10 mouse cellular contexts compared by ENCODE assay signal in the genomic region with DNA sequence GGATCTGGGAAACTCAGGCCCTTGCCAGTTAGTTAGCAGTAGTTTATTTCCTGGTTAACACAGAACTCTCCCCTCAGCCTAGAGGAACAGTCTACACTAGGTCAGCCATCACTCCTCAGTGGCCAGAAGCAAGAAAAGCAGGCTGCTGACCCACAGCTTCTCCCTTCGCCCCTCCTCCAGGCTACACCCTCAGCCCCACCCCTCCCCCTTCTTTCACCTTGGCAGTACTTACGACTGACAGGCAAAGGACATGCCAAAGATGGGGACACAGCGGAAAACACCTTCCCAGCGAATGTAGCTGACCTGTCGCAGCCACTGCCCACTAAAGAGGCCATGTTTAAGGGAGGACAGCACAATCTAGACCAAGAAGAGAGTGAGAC. TPM values are rescaled to one million over a fixed set of nuclear protein-coding genes. Genes with fewer than 3 reads are reported as not detected.
DNase-seq lines count a peak whose midpoint lies in the region; ATAC-seq and TF ChIP-seq lines count a peak whose summit lies in the region.
"Had no signal": no experiment of that assay in that cellular context is flagged by ENCODE, and none has a peak within 500 bp of the region (broad histone marks: within the 10 kb centered on the region; RNA-seq: fewer than 3 reads in every experiment).

No protein-coding gene starts in this region.

- no peak overlapping the region for H3K4me3 ChIP-seq in intestine, embryonic 15.5 days (replicated peaks)
- no peak overlapping the region for H3K4me3 ChIP-seq in intestine, postnatal 0 days (ENCODE audit: low read depth, low read length)
- no peak overlapping the region for H3K4me3 ChIP-seq in heart, embryonic 15.5 days
- H3K4me3 ChIP-seq in lung, postnatal 0 days (ENCODE audit: low read depth, low read length), result no peak overlapping the region

- H3K4me2 ChIP-seq in intestine, embryonic 15.5 days (replicated peaks), result no peak overlapping the region
- H3K4me2 ChIP-seq in intestine, postnatal 0 days (replicated peaks; ENCODE audit: low read depth), result no peak overlapping the region
- H3K4me2 ChIP-seq in heart, embryonic 15.5 days, result peak overlapping the region; percentile 42
- no peak overlapping the region for H3K4me2 ChIP-seq in lung, postnatal 0 days (replicated peaks; ENCODE audit: low read depth, low read length)

- peak; percentile 30; the same call in 1 of the 2 replicates for ATAC-seq in intestine, embryonic 15.5 days
- no peak for ATAC-seq in intestine, postnatal 0 days
- ATAC-seq in erythroblast, adult 5-6 weeks (replicated peaks; ENCODE audit: low FRiP score, poor library complexity, severe bottlenecking), result 0 out of 2 replicates have a peak, but pooled peaks have one; percentile 38
- peak; percentile 20 for ATAC-seq in heart, embryonic 15.5 days (replicated peaks; ENCODE audit: insufficient number of reproducible peaks, insufficient read depth, low FRiP score, low read depth)
- peak; percentile 34 for ATAC-seq in lung, postnatal 0 days

- WGBS in intestine, embryonic 15.5 days, result 41% methylated on average over 5 of the region's 5 CpGs
- 31% methylated on average over 5 of the region's 5 CpGs for WGBS in intestine, postnatal 0 days
- WGBS in heart, embryonic 15.5 days, result 34% methylated on average over 5 of the region's 5 CpGs
- WGBS in lung, postnatal 0 days, result 40% methylated on average over 5 of the region's 5 CpGs

- H3K9me3 ChIP-seq in intestine, embryonic 15.5 days, result no peaks in the 10 kb centered on the region
- no peaks in the 10 kb centered on the region for H3K9me3 ChIP-seq in intestine, postnatal 0 days (ENCODE audit: control insufficient read depth)
- H3K9me3 ChIP-seq in heart, embryonic 15.5 days (replicated peaks), result no peaks in the 10 kb centered on the region
- H3K9me3 ChIP-seq in lung, postnatal 0 days (ENCODE audit: low read length), result no peaks in the 10 kb centered on the region

- no peak for TF ChIP-seq CTCF in intestine, postnatal 0 days (IDR thresholded peaks at IDR 0.05; ENCODE audit: low read depth)
- TF ChIP-seq CTCF in lung, postnatal 0 days (IDR thresholded peaks at IDR 0.05), result no peak

- H3K27ac ChIP-seq in intestine, embryonic 15.5 days, result peak overlapping the region; percentile 58; the same call in 1 of the 2 replicates
- no peak overlapping the region for H3K27ac ChIP-seq in intestine, postnatal 0 days (ENCODE audit: low read depth, low read length)
- H3K27ac ChIP-seq in heart, embryonic 15.5 days, result peak overlapping the region; percentile 86
- peak overlapping the region; percentile 78 for H3K27ac ChIP-seq in lung, postnatal 0 days (ENCODE audit: low read length)

- no peaks in the 10 kb centered on the region for H3K27me3 ChIP-seq in intestine, embryonic 15.5 days (replicated peaks)
- H3K27me3 ChIP-seq in intestine, postnatal 0 days (replicated peaks; ENCODE audit: control insufficient read depth, insufficient read depth, low read length), result no peaks in the 10 kb centered on the region
- no peaks in the 10 kb centered on the region for H3K27me3 ChIP-seq in heart, embryonic 15.5 days
- no peaks in the 10 kb centered on the region for H3K27me3 ChIP-seq in lung, postnatal 0 days (replicated peaks; ENCODE audit: insufficient read depth, low read length)

- TF ChIP-seq EP300 in lung, postnatal 0 days (IDR thresholded peaks at IDR 0.05), result no peak

- peaks cover 32% of the 10 kb centered on the region for H3K4me1 ChIP-seq in intestine, embryonic 15.5 days (replicated peaks)
- H3K4me1 ChIP-seq in intestine, postnatal 0 days (replicated peaks; ENCODE audit: control insufficient read depth, insufficient read depth, low read length), result 0 out of 2 replicates have a peak, but pooled peaks cover 6% of the 10 kb centered on the region
- H3K4me1 ChIP-seq in heart, embryonic 15.5 days (replicated peaks), result peaks cover 73% of the 10 kb centered on the region
- no peaks in the 10 kb centered on the region; the same call in 1 of the 2 replicates for H3K4me1 ChIP-seq in lung, postnatal 0 days (ENCODE audit: insufficient read depth, low read depth, low read length)

- 0 out of 2 replicates have a peak, but pooled peaks cover 5% of the 10 kb centered on the region for H3K36me3 ChIP-seq in intestine, embryonic 15.5 days
- peaks cover 59% of the 10 kb centered on the region for H3K36me3 ChIP-seq in intestine, postnatal 0 days (ENCODE audit: control insufficient read depth, insufficient read depth)
- H3K36me3 ChIP-seq in heart, embryonic 15.5 days, result peaks cover 12% of the 10 kb centered on the region; the same call in 1 of the 2 replicates
- 0 out of 2 replicates have a peak, but pooled peaks cover 5% of the 10 kb centered on the region for H3K36me3 ChIP-seq in lung, postnatal 0 days (ENCODE audit: insufficient read depth, low read length)

- no peak overlapping the region for H3K9ac ChIP-seq in intestine, embryonic 15.5 days
- H3K9ac ChIP-seq in intestine, postnatal 0 days (ENCODE audit: low read depth, low read length), result no peak overlapping the region
- no peak overlapping the region for H3K9ac ChIP-seq in heart, embryonic 15.5 days
- no peak overlapping the region for H3K9ac ChIP-seq in lung, postnatal 0 days (replicated peaks; ENCODE audit: low read depth)

- DNase-seq in lung, postnatal 0 days (ENCODE audit: low spot score), result peak; percentile 60
- no peak for DNase-seq in frontal cortex, postnatal 14 days (ENCODE audit: low spot score in 2 of 2)
- no peak for DNase-seq in cerebellum, postnatal 36 days
- DNase-seq: adrenal gland, adult 2 months; cerebellum, adult 18-20 months; thymus, postnatal 4 days had no signal

RNA-seq across cellular contexts. Expression of gene Slc38a10, which starts 13.5 kb away (rescaled TPM):
- 81.8 and 88.2 TPM in 2 replicates for polyA plus RNA-seq in intestine, embryonic 15.5 days (2015; fragmentation: Nextera tagmentation; extraction: Ambion mirVana)
- polyA plus RNA-seq in intestine, postnatal 0 days (2015; fragmentation: Nextera tagmentation; extraction: Ambion mirVana), result 56.4 and 57.3 TPM in 2 replicates
- total RNA-seq in erythroblast, adult 5-6 weeks (2015; ENCODE audit: low replicate concordance), result 7.7 and 10.7 TPM in 2 replicates
- total RNA-seq in erythroblast, adult 5-6 weeks (2017; ENCODE audit: low replicate concordance), result 22.4 and 39.9 TPM in 2 replicates
- polyA plus RNA-seq in heart, embryonic 15.5 days (2015; fragmentation: Nextera tagmentation; extraction: Ambion mirVana), result 77.5 and 91.4 TPM in 2 replicates
- 66.6 and 69.4 TPM in 2 replicates for polyA plus RNA-seq in lung, postnatal 0 days (2015; fragmentation: Nextera tagmentation; extraction: Ambion mirVana)

RNA-seq across cellular contexts. Expression of gene Ndufaf8, which starts 38.9 kb away (rescaled TPM):
- polyA plus RNA-seq in intestine, embryonic 15.5 days (2015; fragmentation: Nextera tagmentation; extraction: Ambion mirVana), result 90.8 and 109 TPM in 2 replicates
- 153 TPM in 2 replicates for polyA plus RNA-seq in intestine, postnatal 0 days (2015; fragmentation: Nextera tagmentation; extraction: Ambion mirVana)
- total RNA-seq in erythroblast, adult 5-6 weeks (2015; ENCODE audit: low replicate concordance), result 0.96 and 3.3 TPM in 2 replicates
- 1.4 and 5.3 TPM in 2 replicates for total RNA-seq in erythroblast, adult 5-6 weeks (2017; ENCODE audit: low replicate concordance)
- 80.9 and 84.1 TPM in 2 replicates for polyA plus RNA-seq in heart, embryonic 15.5 days (2015; fragmentation: Nextera tagmentation; extraction: Ambion mirVana)
- 69.6 and 76.9 TPM in 2 replicates for polyA plus RNA-seq in lung, postnatal 0 days (2015; fragmentation: Nextera tagmentation; extraction: Ambion mirVana)

RNA-seq across cellular contexts. Expression of gene Tepsin, which starts 39.1 kb away (rescaled TPM):
- 15.4 and 17.7 TPM in 2 replicates for polyA plus RNA-seq in intestine, embryonic 15.5 days (2015; fragmentation: Nextera tagmentation; extraction: Ambion mirVana)
- 13.5 and 15.1 TPM in 2 replicates for polyA plus RNA-seq in intestine, postnatal 0 days (2015; fragmentation: Nextera tagmentation; extraction: Ambion mirVana)
- total RNA-seq in erythroblast, adult 5-6 weeks (2015; ENCODE audit: low replicate concordance), result 1.5 and 1.9 TPM in 2 replicates
- total RNA-seq in erythroblast, adult 5-6 weeks (2017; ENCODE audit: low replicate concordance), result 1.1 and 3.8 TPM in 2 replicates
- 13.2 and 17.0 TPM in 2 replicates for polyA plus RNA-seq in heart, embryonic 15.5 days (2015; fragmentation: Nextera tagmentation; extraction: Ambion mirVana)
- 8.2 TPM in 2 replicates for polyA plus RNA-seq in lung, postnatal 0 days (2015; fragmentation: Nextera tagmentation; extraction: Ambion mirVana)

RNA-seq across cellular contexts. Expression of gene Cep131, which starts 51.0 kb away (rescaled TPM):
- polyA plus RNA-seq in intestine, embryonic 15.5 days (2015; fragmentation: Nextera tagmentation; extraction: Ambion mirVana), result 14.2 and 19.7 TPM in 2 replicates
- 4.8 and 5.6 TPM in 2 replicates for polyA plus RNA-seq in intestine, postnatal 0 days (2015; fragmentation: Nextera tagmentation; extraction: Ambion mirVana)
- total RNA-seq in erythroblast, adult 5-6 weeks (2015; ENCODE audit: low replicate concordance), result 5.6 and 6.7 TPM in 2 replicates
- total RNA-seq in erythroblast, adult 5-6 weeks (2017; ENCODE audit: low replicate concordance), result 2.0 and 7.1 TPM in 2 replicates
- polyA plus RNA-seq in heart, embryonic 15.5 days (2015; fragmentation: Nextera tagmentation; extraction: Ambion mirVana), result 9.9 and 16.5 TPM in 2 replicates
- 7.6 and 9.6 TPM in 2 replicates for polyA plus RNA-seq in lung, postnatal 0 days (2015; fragmentation: Nextera tagmentation; extraction: Ambion mirVana)
